Mouse (Mus musculus): ENCODE measurements around the gene Tesk1.

The Tesk1 gene

GRCm38 (mm10) chr4:43441639-43442038, at the start of gene Tesk1:
Tesk1 (plus strand) TSS chr4:43441939.
- no peak for DNase-seq

GRCm38 (mm10) chr4:43394345-43394891, 47.3 kb upstream of the Tesk1 start:
- peak; percentile 92 to 94 for DNase-seq

GRCm38 (mm10) chr4:43395147-43395546, 46.6 kb upstream of the Tesk1 start:
- no peak for DNase-seq

DNA sequence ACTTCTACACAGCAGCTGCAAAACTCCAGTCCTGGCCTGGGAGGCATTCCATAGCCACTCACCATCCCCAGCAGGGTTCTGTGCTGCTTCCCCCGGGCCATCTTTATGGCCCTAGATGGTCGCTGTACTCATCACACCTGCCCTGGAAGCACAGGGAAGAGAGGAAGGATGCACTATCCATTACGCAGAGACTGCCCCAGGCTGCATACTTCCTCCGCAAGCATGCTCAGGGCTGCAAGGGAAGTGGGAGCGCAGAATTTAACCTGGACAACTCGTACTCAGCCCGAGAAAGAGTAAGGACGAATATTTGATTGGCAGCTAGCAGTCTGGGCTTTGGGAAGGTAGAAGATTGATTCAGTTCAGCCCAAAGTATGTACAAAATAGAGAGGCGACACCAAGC, 45.9 kb upstream of the Tesk1 start:
- DNase-seq = no peak

- DNase-seq = no peak
Measured at GRCm38 (mm10) chr4:43396381-43396780, 45.4 kb upstream of the Tesk1 start.

DNA sequence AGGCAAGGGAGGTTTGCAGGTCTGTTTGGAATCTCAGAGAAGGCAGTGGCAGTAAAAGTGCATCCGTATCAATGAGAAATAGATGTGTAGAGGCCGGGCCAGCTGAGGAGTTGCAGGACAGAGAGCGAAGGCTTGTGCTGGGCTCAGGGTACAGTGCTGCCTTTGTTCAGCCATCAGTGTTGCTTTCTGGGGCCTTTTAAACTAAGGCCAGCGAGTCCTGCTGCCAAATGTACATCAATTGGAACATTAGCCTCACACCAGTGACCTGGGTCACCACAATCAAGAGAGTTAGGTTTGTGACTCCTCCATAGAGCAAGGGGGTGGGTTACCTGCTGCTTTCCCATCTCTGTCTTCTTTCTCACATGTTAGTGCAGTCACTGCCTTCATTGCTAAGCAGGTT, 43.7 kb upstream of the Tesk1 start:
- no peak for DNase-seq

GRCm38 (mm10) chr4:43398829-43399331, 42.9 kb upstream of the Tesk1 start:
- peak; percentile 83 to 88 for DNase-seq

- DNase-seq = peak; percentile 72 to 86
Measured at GRCm38 (mm10) chr4:43399391-43400131, 42.2 kb upstream of the Tesk1 start.

DNA sequence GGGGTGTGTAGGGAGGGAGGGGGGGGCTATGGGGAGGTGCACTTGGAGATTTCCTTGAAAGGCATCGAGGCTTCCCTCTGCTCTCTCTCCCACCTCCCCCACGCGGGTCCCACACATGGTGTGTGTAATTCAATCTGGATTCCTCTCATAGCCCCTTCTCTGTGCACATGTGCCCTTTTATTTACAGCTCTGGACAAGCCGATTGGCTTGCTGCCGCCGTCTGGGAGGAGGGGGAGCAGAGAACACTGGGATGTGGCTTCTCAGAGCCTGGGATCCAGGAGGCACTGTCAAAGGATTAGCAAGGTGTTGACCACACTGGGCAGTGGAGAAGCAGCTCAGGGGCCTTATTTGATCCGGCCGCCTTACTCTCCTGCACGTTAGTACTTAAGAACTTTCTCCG, 40.8 kb upstream of the Tesk1 start:
- no peak for DNase-seq

- DNase-seq = no peak
Measured at GRCm38 (mm10) chr4:43401486-43401885, 40.3 kb upstream of the Tesk1 start.

GRCm38 (mm10) chr4:43402212-43402611, 39.5 kb upstream of the Tesk1 start:
- no peak for DNase-seq

GRCm38 (mm10) chr4:43404697-43405096, 37.0 kb upstream of the Tesk1 start:
- no peak for DNase-seq

DNA sequence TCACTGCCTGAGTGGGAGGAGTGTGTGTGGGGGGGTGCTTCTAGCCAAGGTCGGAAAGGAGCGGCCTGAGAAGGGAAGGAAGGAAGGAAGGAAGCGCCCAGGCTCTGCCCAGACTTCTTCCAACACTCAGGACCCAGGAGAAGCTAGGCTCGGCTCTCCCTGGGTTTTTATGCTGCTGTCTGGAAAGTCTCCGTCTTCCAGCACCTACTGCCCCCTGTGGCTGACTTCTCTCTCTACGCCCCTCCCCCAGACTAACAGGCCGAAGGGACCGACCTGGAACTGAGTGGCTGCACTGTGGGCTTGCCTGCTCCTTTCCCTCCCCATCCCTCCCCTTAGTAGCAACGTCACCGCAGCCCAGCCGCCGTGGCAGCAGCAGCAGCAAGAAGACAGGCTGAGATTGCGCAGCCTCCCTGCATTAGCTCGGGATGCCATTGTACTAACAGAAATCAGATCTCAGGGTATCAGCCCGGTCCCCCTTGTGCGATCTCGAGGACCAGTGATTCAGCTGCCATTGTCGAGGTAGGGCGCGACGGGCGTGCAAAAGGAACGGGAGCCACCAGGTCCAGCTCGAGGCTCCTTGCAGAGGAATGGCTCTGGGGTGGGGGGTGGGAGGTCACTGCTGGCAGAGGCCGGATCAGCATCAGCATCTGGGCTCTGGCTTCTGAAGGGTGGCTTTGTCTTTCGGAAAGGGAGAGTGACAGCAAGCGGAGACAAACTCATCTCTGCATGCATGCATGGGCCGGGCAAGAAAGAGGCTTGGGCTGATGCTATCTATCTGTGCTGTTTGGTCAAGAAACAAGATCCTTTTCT, 35.4 kb upstream of the Tesk1 start:
- peak; percentile 88 to 93 for DNase-seq

DNA sequence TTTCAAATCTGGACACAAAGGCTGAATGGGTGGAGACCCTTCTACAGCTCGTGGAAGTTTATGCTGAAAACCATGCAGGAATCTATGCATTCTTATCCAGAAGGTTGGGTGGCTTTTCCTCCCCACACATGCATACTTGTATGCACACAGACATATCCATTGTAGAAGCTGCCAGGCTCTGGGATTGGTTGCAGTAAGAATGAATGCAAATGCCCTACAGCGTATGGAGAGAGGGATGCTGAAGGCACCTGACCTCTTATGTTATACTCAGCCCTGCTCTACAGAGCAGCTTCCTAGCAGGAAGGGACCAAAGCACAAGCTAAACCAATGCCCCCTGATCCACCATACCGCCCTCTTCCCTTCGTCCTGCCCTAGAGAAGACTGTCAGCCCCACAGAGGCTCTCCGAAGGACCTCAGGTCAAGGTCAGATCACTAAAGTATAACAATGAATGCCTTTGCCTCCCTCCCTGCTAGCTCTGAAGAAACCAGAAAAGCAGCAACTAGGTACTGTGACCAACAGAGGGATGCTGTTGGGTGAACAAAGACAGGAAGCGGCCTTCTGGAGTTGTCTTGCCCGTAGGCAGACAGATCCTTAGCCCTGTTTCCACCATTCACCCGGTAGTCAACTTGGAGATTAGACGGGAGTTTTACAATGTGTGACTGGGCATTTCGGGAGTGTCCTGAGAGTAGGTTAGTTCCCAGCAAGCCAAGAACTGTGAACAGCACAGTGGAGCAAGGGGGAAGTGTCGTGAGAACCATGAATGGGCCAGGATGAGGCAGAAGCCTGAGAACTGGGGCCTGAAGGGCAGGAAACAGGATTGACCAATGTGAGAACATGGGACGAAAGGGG, 34.4 kb upstream of the Tesk1 start:
- DNase-seq = no peak

DNA sequence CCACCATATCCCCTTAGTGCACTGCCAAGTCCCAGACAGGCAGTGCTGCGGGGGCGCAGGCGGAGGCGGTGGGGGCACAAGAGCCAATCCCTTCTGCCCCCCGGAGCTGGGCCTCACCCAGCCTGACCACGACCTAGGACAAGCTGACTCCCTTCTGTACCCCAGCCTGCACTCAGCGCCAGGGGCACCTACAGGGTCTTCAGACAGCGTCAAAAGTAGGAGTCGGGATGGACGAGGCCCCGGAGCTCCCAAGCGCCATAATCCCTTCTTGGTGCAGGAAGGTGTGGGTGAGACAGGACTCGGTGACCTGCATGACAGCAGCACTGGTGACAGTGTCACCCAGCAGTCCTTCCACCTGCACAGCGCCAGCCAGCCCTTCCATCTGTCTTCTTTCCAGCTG, 27.0 kb upstream of the Tesk1 start:
- no peak for DNase-seq

GRCm38 (mm10) chr4:43415221-43416070, 26.3 kb upstream of the Tesk1 start:
- no peak for DNase-seq

- no peak for DNase-seq
Measured at GRCm38 (mm10) chr4:43416071-43416490, 25.7 kb upstream of the Tesk1 start.

DNA sequence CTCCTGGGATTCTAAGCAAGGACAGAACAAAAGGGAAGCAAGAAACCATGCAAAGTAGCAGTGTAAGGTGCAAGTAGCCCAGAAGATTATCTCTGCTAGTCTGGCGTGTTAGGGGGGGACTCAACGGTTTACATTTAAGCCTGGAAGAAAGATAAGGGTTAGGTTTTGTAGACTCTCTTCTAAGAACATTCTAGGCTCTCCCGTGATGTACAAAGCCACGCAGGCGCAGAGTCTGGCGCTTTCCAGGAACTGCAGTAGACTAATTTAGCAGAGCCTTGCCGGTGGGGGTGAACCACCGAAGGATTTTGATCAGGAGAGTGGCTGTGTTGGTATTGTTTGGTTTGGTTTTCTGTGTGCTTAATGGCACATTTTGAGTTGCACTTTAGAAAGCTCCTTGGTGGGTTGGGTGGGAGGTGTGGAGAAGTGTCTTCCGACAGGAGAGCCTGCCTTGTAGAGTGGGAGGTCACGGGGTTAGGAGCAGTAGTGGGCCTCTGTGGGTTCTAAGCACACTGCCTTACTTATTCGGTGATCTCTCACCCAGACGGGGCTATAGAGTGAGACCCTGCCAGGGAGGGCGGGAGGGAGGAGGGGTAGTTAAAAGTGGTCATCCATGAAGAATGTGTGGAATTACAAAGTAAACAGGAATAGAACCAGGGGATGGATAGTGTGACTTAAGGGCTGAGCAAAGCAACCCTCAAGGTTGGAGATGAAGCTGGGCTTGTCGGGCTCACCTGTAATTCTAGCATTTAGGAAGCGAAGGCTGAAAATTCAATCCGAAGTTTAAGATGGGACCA, 24.3 kb upstream of the Tesk1 start:
- no peak for DNase-seq

DNA sequence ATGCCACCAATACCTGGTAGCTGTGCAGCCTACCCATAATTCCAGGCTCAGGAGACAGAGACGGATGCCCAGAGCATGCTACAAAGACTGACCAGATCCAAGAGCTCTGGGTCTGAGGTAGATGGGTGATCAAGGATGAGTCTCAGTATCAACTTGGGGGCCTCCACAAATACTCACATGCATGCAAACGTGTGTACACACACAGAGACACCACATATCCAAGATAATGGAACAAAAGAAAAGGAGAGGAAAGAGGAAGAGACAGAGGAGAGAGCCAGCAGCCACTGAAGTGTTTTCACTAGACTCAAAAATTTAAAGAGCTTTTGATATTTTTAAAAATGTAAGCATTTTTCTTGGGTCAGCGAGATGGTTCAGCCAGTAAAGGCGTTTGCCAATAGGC, 23.3 kb upstream of the Tesk1 start:
- DNase-seq = no peak

DNA sequence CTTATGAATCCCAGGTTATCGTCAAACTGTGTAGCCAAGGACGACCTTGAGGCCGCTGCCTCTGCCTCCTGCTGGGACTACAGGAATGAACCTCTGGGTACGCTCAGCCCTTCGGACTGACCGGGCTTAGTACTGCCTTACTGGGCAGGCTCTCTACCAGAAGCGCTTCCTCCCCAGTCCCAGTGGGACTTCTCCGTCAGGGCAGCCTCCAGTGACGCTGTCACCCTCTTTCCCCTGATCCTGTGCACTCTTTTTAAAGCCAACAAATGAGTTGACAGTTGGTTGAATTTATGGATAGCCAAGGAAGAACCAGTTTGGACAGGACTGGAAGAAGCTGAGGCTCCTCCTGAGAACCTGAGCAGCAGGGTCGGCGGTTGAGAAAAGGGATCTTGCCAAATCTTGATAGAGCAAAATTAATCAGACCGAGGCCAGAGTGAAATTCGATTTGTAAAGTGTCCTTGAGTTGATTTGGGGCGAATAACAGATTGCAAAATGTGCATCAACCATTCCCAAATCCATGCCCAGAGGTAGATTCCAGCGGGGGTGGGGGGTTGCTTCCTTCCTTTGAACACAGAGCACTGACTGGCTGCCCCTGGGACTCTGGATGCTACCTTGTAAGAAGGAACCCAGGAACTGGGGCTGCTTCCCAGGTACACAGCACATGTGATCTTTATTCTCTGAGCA, 22.6 kb upstream of the Tesk1 start:
- DNase-seq = no peak

Measured in lung, adult 18-20 months (tissue).